Mouse (Mus musculus): ENCODE results near the gene Wfikkn2. TPM values are rescaled to one million over a fixed set of nuclear protein-coding genes. Genes with fewer than 3 reads are reported as not detected.

Gene Wfikkn2
- polyA plus RNA-seq, 1 experiment from 2014 or later: 1.5 TPM

DNA sequence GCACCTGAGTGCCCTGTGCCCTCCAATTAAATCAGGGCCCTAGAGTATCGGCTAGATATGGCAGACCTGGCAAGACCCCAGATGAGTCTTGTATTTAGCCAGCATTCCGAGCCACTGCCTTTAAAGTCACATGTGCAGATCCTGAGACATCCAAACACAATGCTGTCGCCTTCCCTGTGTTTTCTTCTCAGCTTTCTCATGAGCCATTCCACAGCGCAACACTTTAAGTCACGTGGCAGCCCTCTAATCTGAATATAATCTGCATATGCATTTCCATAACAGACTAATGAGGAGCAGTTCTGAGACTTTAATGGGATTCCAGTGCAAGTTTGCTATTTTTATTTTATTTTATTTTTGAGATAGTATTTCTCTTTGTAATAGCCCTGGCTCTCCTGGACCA, 9.9 kb upstream of the Wfikkn2 start:
- whole genome bisulfite sequencing: 68% methylated on average over 5 of the region's 5 CpGs
- no peaks in the 10 kb centered on the region for H3K27me3 ChIP-seq

GRCm38 (mm10) chr11:94253691-94254090, 7.9 kb upstream of the Wfikkn2 start:
- 84% methylated on average over 10 of the region's 10 CpGs for WGBS
- no peaks in the 10 kb centered on the region for H3K9me3 ChIP-seq
- H3K4me2 ChIP-seq: no peak overlapping the region
- no peaks in the 10 kb centered on the region for H3K4me1 ChIP-seq
- no peak for ATAC-seq (ENCODE audit: borderline replicate concordance, extremely low read depth, low FRiP score, low TSS enrichment)
- no peaks in the 10 kb centered on the region for H3K36me3 ChIP-seq
- H3K27me3 ChIP-seq: no peaks in the 10 kb centered on the region
- no peak overlapping the region for H3K9ac ChIP-seq
- H3K27ac ChIP-seq: no peak overlapping the region
- H3K4me3 ChIP-seq: no peak overlapping the region

More for the DNA sequence above, 9.9 kb upstream of the Wfikkn2 start:
- Histone ChIP-seq H3K4me3 (no peak overlapping the region), H3K27ac (no peak overlapping the region), H3K9me3 (no peaks in the 10 kb centered on the region), H3K4me2 (no peak overlapping the region), H3K36me3 (no peaks in the 10 kb centered on the region), H3K9ac (no peak overlapping the region), H3K4me1 (no peaks in the 10 kb centered on the region)
- no peak for ATAC-seq (ENCODE audit: borderline replicate concordance, extremely low read depth, low FRiP score, low TSS enrichment)

DNA sequence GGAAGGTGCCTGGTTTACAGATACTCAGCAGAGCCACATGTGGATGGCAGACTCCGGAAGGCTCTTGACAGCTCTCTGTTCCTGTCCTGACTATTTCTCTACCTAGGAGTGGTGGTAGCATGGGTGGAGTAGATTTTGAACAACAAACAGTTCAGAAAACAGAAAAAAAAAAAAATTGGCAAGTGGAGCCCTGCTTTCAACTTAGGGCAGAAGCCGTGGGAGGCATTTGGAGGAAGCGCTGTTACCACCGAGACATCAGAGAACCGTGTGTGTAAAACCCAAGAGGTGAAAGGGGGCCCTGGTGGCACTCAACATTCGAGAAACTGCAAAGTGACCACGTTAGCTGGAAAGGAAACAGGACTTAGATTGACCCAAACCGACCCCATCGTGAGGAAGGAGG, 7.4 kb upstream of the Wfikkn2 start:
- ATAC-seq (ENCODE audit: borderline replicate concordance, extremely low read depth, low FRiP score, low TSS enrichment): no peak
- Histone ChIP-seq H3K36me3 (no peaks in the 10 kb centered on the region), H3K4me3 (no peak overlapping the region), H3K27ac (no peak overlapping the region), H3K9ac (no peak overlapping the region), H3K27me3 (no peaks in the 10 kb centered on the region), H3K9me3 (no peaks in the 10 kb centered on the region), H3K4me1 (no peaks in the 10 kb centered on the region), H3K4me2 (no peak overlapping the region)
- WGBS: 72% methylated on average over 9 of the region's 9 CpGs

- Histone ChIP-seq H3K4me2 (no peak overlapping the region), H3K9ac (no peak overlapping the region), H3K4me1 (peaks cover 25% of the 10 kb centered on the region), H3K27ac (no peak overlapping the region), H3K9me3 (no peaks in the 10 kb centered on the region), H3K4me3 (no peak overlapping the region), H3K27me3 (no peaks in the 10 kb centered on the region; the same call in 1 of the 2 replicates), H3K36me3 (no peaks in the 10 kb centered on the region)
- WGBS: 42% methylated on average over 8 of the region's 8 CpGs
- ATAC-seq (ENCODE audit: borderline replicate concordance, extremely low read depth, low FRiP score, low TSS enrichment): no peak
Observed at GRCm38 (mm10) chr11:94246789-94247061, 920 bp upstream of the Wfikkn2 start.

DNA sequence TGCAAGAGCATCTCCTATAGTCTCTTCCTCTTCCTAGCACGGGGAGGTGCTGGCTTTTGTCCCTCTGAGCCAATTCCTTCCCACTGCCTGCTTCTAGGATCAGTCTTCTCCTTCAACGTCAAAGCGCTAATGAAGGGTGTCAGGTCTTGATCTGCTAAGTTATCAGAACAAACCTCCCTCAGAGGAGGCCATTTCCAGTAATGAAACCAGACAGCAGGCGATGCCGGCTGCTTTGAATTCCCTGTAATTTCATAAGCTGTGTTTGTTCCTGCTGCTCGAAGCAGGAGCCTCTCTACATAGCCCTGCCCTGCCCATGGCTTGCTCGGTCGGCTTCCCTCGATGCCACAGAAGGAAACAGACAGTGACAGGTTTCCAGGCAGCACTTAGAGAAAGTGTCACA, 1.4 kb downstream of the Wfikkn2 start:
- no peak overlapping the region for H3K4me2 ChIP-seq
- no peaks in the 10 kb centered on the region for H3K9me3 ChIP-seq
- ATAC-seq (ENCODE audit: borderline replicate concordance, extremely low read depth, low FRiP score, low TSS enrichment): no peak
- no peak overlapping the region for H3K27ac ChIP-seq
- no peak overlapping the region for H3K9ac ChIP-seq
- no peaks in the 10 kb centered on the region; the same call in 1 of the 2 replicates for H3K27me3 ChIP-seq
- WGBS: 59% methylated on average over 9 of the region's 9 CpGs
- H3K4me1 ChIP-seq: peaks cover 25% of the 10 kb centered on the region
- no peak overlapping the region for H3K4me3 ChIP-seq
- no peaks in the 10 kb centered on the region for H3K36me3 ChIP-seq

GRCm38 (mm10) chr11:94243422-94244180, 2.2 kb downstream of the Wfikkn2 start:
- Histone ChIP-seq H3K4me1 (peaks cover 25% of the 10 kb centered on the region), H3K9me3 (no peaks in the 10 kb centered on the region), H3K9ac (no peak overlapping the region), H3K4me2 (peak overlapping the region; percentile 70), H3K27me3 (no peaks in the 10 kb centered on the region; the same call in 1 of the 2 replicates), H3K27ac (0 out of 2 replicates have a peak overlapping the region, but pooled peaks have one; percentile 14), H3K4me3 (peak overlapping the region; percentile 30), H3K36me3 (no peaks in the 10 kb centered on the region)
- 0 out of 2 replicates have a peak, but pooled peaks have one; percentile 12 for ATAC-seq (ENCODE audit: borderline replicate concordance, extremely low read depth, low FRiP score, low TSS enrichment)
- WGBS: 24% methylated on average over 15 of the region's 15 CpGs

GRCm38 (mm10) chr11:94242760-94243421, 2.9 kb downstream of the Wfikkn2 start:
- H3K4me2 ChIP-seq: peak overlapping the region; percentile 70
- H3K4me1 ChIP-seq: peaks cover 25% of the 10 kb centered on the region
- WGBS: 2% methylated on average over 29 of the region's 29 CpGs
- H3K9ac ChIP-seq: peak overlapping the region; percentile 25
- H3K9me3 ChIP-seq: no peaks in the 10 kb centered on the region
- H3K4me3 ChIP-seq: peak overlapping the region; percentile 30
- H3K27me3 ChIP-seq: no peaks in the 10 kb centered on the region; the same call in 1 of the 2 replicates
- H3K27ac ChIP-seq: 0 out of 2 replicates have a peak overlapping the region, but pooled peaks have one; percentile 14
- no peaks in the 10 kb centered on the region for H3K36me3 ChIP-seq
- 0 out of 2 replicates have a peak, but pooled peaks have one; percentile 28 for ATAC-seq (ENCODE audit: borderline replicate concordance, extremely low read depth, low FRiP score, low TSS enrichment)

GRCm38 (mm10) chr11:94239706-94240105, 6.1 kb downstream of the Wfikkn2 start:
- Histone ChIP-seq H3K36me3 (no peaks in the 10 kb centered on the region), H3K4me1 (peaks cover 16% of the 10 kb centered on the region), H3K27ac (no peak overlapping the region), H3K27me3 (no peaks in the 10 kb centered on the region; the same call in 1 of the 2 replicates), H3K4me2 (no peak overlapping the region), H3K9me3 (no peaks in the 10 kb centered on the region), H3K4me3 (no peak overlapping the region), H3K9ac (no peak overlapping the region)
- ATAC-seq (ENCODE audit: borderline replicate concordance, extremely low read depth, low FRiP score, low TSS enrichment): no peak
- WGBS: 26% methylated on average over 9 of the region's 9 CpGs

GRCm38 (mm10) chr11:94238786-94239185, 7.0 kb downstream of the Wfikkn2 start:
- Histone ChIP-seq H3K27me3 (no peaks in the 10 kb centered on the region; the same call in 1 of the 2 replicates), H3K4me1 (peaks cover 15% of the 10 kb centered on the region), H3K27ac (no peak overlapping the region), H3K4me2 (no peak overlapping the region), H3K9me3 (no peaks in the 10 kb centered on the region), H3K36me3 (no peaks in the 10 kb centered on the region), H3K4me3 (no peak overlapping the region), H3K9ac (no peak overlapping the region)
- no peak for ATAC-seq (ENCODE audit: borderline replicate concordance, extremely low read depth, low FRiP score, low TSS enrichment)
- 89% methylated on average over 8 of the region's 8 CpGs for WGBS

DNA sequence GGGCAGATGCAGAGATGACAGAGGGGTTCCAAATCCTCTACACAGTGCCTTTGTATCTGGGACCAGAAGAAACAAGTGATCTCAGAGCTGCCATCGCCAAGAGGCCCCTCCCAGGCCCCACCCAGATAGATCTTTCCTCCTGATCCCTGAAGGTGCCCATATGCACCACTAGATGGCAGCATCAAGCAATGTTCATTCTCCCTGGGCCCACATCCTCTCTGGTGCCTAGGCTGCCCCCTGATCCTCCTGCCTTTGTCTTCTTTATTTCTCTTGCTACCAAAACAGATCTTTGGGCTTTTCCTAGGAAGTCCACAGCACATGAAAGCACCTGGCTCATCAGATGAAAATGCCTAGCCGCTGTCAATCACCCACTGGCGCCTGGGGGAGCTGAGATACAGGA, 9.7 kb downstream of the Wfikkn2 start:
- peak; percentile 85 for ATAC-seq (ENCODE audit: borderline replicate concordance, extremely low read depth, low FRiP score, low TSS enrichment)

DNA sequence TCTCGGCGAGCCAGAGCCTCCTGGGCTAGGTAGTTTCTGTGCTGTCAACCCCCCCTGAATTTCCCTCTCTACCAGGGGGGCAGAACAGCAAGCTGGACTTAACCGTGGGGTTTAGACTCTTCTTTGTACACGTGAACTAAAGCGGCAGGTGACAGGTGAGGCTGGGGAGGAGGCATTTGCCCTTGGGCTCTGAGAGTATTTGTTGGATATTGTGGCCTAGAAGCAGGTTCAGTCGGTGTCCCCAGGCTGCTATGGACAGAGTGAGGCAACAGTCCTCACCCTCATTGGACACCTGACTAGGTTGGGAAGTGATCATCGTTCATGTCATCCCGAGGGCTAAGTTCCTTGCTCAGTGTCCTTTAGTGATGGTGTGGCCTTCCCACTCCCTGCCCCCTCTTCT, 10.9 kb downstream of the Wfikkn2 start:
- no peaks in the 10 kb centered on the region for H3K4me1 ChIP-seq
- no peaks in the 10 kb centered on the region for H3K9me3 ChIP-seq
- no peak for ATAC-seq (ENCODE audit: borderline replicate concordance, extremely low read depth, low FRiP score, low TSS enrichment)
- H3K27me3 ChIP-seq: no peaks in the 10 kb centered on the region
- no peaks in the 10 kb centered on the region for H3K36me3 ChIP-seq
- no peak overlapping the region for H3K4me3 ChIP-seq
- WGBS: 87% methylated on average over 8 of the region's 8 CpGs
- no peak overlapping the region for H3K9ac ChIP-seq
- no peak overlapping the region for H3K4me2 ChIP-seq
- no peak overlapping the region for H3K27ac ChIP-seq

More for the DNA sequence above, 9.7 kb downstream of the Wfikkn2 start:
- Histone ChIP-seq H3K9ac (no peak overlapping the region), H3K27me3 (no peaks in the 10 kb centered on the region), H3K4me1 (no peaks in the 10 kb centered on the region), H3K4me3 (no peak overlapping the region), H3K9me3 (no peaks in the 10 kb centered on the region), H3K4me2 (peak overlapping the region; percentile 21; the same call in 1 of the 2 replicates), H3K36me3 (no peaks in the 10 kb centered on the region), H3K27ac (no peak overlapping the region)
- 26% methylated on average over 3 of the region's 3 CpGs for WGBS

- Histone ChIP-seq H3K9me3 (no peaks in the 10 kb centered on the region), H3K36me3 (no peaks in the 10 kb centered on the region), H3K27ac (no peak overlapping the region), H3K4me3 (no peak overlapping the region), H3K4me1 (no peaks in the 10 kb centered on the region), H3K27me3 (no peaks in the 10 kb centered on the region), H3K4me2 (no peak overlapping the region), H3K9ac (no peak overlapping the region)
- no peak for ATAC-seq (ENCODE audit: borderline replicate concordance, extremely low read depth, low FRiP score, low TSS enrichment)
- 80% methylated on average over 12 of the region's 12 CpGs for WGBS
Observed at GRCm38 (mm10) chr11:94234380-94234779, 11.4 kb downstream of the Wfikkn2 start.
